Mouse (Mus musculus) lung, embryonic 14.5 days (tissue): ENCODE results near the gene Gm45021. TPM values are rescaled to one million over a fixed set of nuclear protein-coding genes. Genes with fewer than 3 reads are reported as not detected.

Source experiments
- ATAC-seq: fragments of 200-750 bp; cut with Nextera tagmentation; 2 replicates; pipeline ENCODE4 v1.8.0; 2017; ENCODE audit warnings: mild to moderate bottlenecking, moderate TSS enrichment, moderate library complexity; ENCODE audit not compliant: insufficient read depth
- DNase-seq: peaks from one replicate; pipeline ENCODE4 v3.0.0-alpha.2; 2015
- H3K27ac ChIP-seq: fragments of 300-500 bp; sonication (generic); 2 replicates; pipeline ENCODE4 v1.5.1; 2014; ENCODE audit warnings: low read depth, mild to moderate bottlenecking, moderate library complexity
- H3K27me3 ChIP-seq: fragments of 300-500 bp; sonication (generic); 2 replicates; pipeline ENCODE4 v1.6.1; 2014; ENCODE audit warnings: low read length, control low read depth; ENCODE audit not compliant: insufficient read depth
- H3K36me3 ChIP-seq: fragments of 300-500 bp; sonication (generic); 2 replicates; pipeline ENCODE4 v1.6.1; 2014; ENCODE audit warnings: control low read depth; ENCODE audit not compliant: insufficient read depth
- H3K4me1 ChIP-seq: fragments of 300-500 bp; sonication (generic); 2 replicates; pipeline ENCODE4 v1.6.1; 2014; ENCODE audit warnings: antibody characterized with exemption, control low read depth; ENCODE audit not compliant: insufficient read depth
- H3K4me2 ChIP-seq: fragments of 300-500 bp; sonication (generic); 2 replicates; pipeline ENCODE4 v1.6.1; 2014; ENCODE audit warnings: mild to moderate bottlenecking
- H3K4me3 ChIP-seq: fragments of 300-500 bp; sonication (generic); 2 replicates; pipeline ENCODE4 v1.5.1; 2014; ENCODE audit warnings: low read depth, low read length
- H3K9ac ChIP-seq: fragments of 300-500 bp; sonication (generic); 2 replicates; pipeline ENCODE4 v1.6.1; 2014
- H3K9me3 ChIP-seq: fragments of 300-500 bp; sonication (generic); 2 replicates; pipeline ENCODE4 v1.6.1; 2016; ENCODE audit warnings: low read depth, low read length, control low read depth
- CTCF ChIP-seq: IDR thresholded peaks from 2 replicates; pipeline ENCODE4 v1.5.1; 2016; ENCODE audit warnings: antibody characterized with exemption, low read depth
- WGBS: fragments of 180-500 bp; shearing (Covaris S2); extraction: QIAGEN DNeasy Blood & Tissue Kit; methylation state at CpG from one replicate; pipeline ENCODE4 v1.1.7; 2014; 5-methylcytosine and 5-hydroxymethylcytosine counted together
- polyA plus RNA-seq: library from polyadenylated mRNA; unstranded; fragments of >200 nt; fragmentation: Nextera tagmentation; extraction: Ambion mirVana; gene quantifications from 2 replicates; pipeline ENCODE4 v1.2.1, GENCODE M21; 2014

The Gm45021 gene
- polyA plus RNA-seq, 1 experiment from 2014 or later: not detected

DNA sequence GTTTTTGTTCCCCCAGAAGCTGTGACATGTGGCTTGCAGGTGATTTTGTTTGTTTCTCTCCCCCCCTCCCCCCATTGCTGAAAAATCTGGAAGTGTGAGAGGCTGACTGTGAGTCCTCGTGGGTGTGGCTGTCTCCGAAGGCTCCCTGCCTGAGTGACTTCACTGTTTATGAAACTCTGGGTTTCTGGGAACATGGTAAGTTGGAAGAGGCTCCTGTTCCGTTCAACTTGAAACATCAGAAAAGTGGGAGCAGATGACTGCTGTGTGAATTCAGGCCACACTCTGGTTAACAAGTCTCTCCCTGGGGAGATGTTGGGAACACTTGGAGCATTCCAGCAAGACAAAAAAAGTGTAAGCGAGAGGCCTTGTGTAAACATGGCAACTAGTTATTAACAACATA, 42.6 kb upstream of the Gm45021 start:
- Histone ChIP-seq H3K4me1 (peaks cover 5% of the 10 kb centered on the region), H3K9me3 (no peaks in the 10 kb centered on the region), H3K36me3 (no peaks in the 10 kb centered on the region), H3K27ac (no peak overlapping the region), H3K4me3 (no peak overlapping the region), H3K4me2 (no peak overlapping the region), H3K27me3 (no peaks in the 10 kb centered on the region), H3K9ac (no peak overlapping the region)
- 44% methylated on average over 4 of the region's 4 CpGs for WGBS
- DNase-seq (no peak), ATAC-seq (no peak)
- TF ChIP-seq CTCF: no peak

GRCm38 (mm10) chr6:48548314-48548713, 41.1 kb upstream of the Gm45021 start:
- no peak overlapping the region for H3K9ac ChIP-seq
- no peaks in the 10 kb centered on the region for H3K9me3 ChIP-seq
- H3K4me1 ChIP-seq: no peaks in the 10 kb centered on the region
- TF ChIP-seq CTCF: no peak
- WGBS: 81% methylated on average over 6 of the region's 6 CpGs
- no peak overlapping the region for H3K27ac ChIP-seq
- no peaks in the 10 kb centered on the region for H3K36me3 ChIP-seq
- ATAC-seq (no peak), DNase-seq (no peak)
- H3K27me3 ChIP-seq: no peaks in the 10 kb centered on the region
- H3K4me3 ChIP-seq: no peak overlapping the region
- H3K4me2 ChIP-seq: no peak overlapping the region

- Histone ChIP-seq H3K36me3 (no peaks in the 10 kb centered on the region), H3K4me2 (no peak overlapping the region), H3K9ac (no peak overlapping the region), H3K9me3 (no peaks in the 10 kb centered on the region), H3K4me3 (no peak overlapping the region), H3K27me3 (no peaks in the 10 kb centered on the region), H3K27ac (no peak overlapping the region), H3K4me1 (no peaks in the 10 kb centered on the region; the same call in 1 of the 2 replicates)
- no peak for TF ChIP-seq CTCF
- peak; percentile 77 for DNase-seq
- 70% methylated on average over 4 of the region's 4 CpGs for WGBS
- no peak for ATAC-seq
These were observed 36.5 kb upstream of the Gm45021 start for GRCm38 (mm10) chr6:48552918-48553317.

DNA sequence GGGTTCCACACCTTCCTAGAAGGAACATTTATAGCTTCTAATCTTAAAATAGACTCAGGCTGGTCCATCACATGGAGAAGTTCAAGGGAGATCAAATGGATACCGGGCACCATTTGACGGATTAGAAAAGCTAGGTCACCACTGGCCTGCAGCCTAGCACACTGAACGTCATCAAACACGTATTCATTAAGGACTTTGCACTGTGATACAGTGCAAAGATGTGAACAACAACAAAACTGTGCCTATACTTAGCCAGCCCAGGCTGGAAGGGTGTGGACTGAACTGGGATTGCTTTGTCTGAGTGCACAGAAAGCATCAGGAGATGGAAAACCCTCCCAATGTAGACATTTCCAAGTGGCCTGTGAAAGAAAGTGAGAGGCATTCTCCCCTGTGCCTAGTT, 35.6 kb upstream of the Gm45021 start:
- H3K4me2 ChIP-seq: peak overlapping the region; percentile 79
- H3K9me3 ChIP-seq: no peaks in the 10 kb centered on the region
- WGBS: 78% methylated on average over 4 of the region's 4 CpGs
- H3K27me3 ChIP-seq: no peaks in the 10 kb centered on the region
- no peak for ATAC-seq
- no peak for DNase-seq
- peak overlapping the region; percentile 71; the same call in 1 of the 2 replicates for H3K9ac ChIP-seq
- H3K27ac ChIP-seq: peak overlapping the region; percentile 98
- peak overlapping the region; percentile 49 for H3K4me3 ChIP-seq
- H3K36me3 ChIP-seq: no peaks in the 10 kb centered on the region
- H3K4me1 ChIP-seq: no peaks in the 10 kb centered on the region; the same call in 1 of the 2 replicates
- TF ChIP-seq CTCF: no peak

GRCm38 (mm10) chr6:48554280-48555103, 34.9 kb upstream of the Gm45021 start, which contains the start of gene Lrrc61:
Gene Lrrc61, plus strand, starts transcription at chr6:48554796.
- under 1% methylated on average over 39 of the region's 39 CpGs for WGBS
- DNase-seq: peak; percentile 99
- Histone ChIP-seq H3K36me3 (no peaks in the 10 kb centered on the region), H3K9ac (peak within 1 kb of the TSS; percentile 71), H3K27ac (peak within 1 kb of the TSS; percentile 98), H3K4me1 (no peaks in the 10 kb centered on the region; the same call in 1 of the 2 replicates), H3K4me3 (peak within 1 kb of the TSS; percentile 49), H3K4me2 (peak within 1 kb of the TSS; percentile 79), H3K27me3 (no peaks in the 10 kb centered on the region), H3K9me3 (no peaks in the 10 kb centered on the region)
- ATAC-seq: peak; percentile 91
- no peak for TF ChIP-seq CTCF

DNA sequence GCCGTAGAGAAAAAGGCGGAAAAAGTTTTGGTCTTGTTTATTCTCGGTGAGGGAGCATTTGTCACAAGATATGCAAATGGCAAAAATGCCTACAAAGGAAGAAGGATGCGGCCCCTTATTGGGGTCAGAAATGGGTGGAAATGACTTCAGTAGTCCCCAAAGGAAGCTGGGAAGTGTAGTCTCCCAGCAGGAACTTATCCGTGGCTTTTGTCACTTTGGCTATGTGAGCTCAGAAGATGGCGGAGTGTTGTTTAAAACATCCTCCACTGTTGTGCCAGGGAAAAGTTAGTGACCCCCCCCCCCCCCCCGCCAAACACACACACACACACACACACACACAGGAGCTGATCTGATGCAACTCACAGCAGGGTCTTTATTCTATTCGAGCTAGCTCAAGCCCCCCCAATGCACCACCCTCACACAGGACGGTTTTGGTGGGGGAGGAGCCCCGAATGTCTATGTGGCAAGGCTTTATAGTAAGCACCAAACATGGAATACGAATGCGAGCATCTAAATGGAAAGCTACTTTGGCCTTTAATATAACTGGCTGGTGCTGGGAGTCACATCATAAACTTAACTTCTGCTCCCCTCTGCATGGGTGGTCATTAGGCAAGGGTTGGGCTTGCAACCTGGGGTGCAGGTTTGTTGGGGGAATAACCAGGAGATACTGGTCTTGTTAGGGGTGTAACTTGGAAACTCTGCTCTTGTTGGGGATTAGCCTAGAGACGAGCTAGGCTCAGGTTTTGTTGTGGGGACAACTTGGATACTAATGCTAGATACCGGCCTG, 34.1 kb upstream of the Gm45021 start:
- Histone ChIP-seq H3K27me3 (no peaks in the 10 kb centered on the region), H3K27ac (peak overlapping the region; percentile 98), H3K9me3 (no peaks in the 10 kb centered on the region), H3K4me1 (no peaks in the 10 kb centered on the region; the same call in 1 of the 2 replicates), H3K9ac (peak overlapping the region; percentile 71), H3K36me3 (no peaks in the 10 kb centered on the region), H3K4me2 (peak overlapping the region; percentile 79), H3K4me3 (peak overlapping the region; percentile 49)
- ATAC-seq (peak; percentile 89), DNase-seq (peak; percentile 89)
- no peak for TF ChIP-seq CTCF
- 23% methylated on average over 14 of the region's 14 CpGs for WGBS

GRCm38 (mm10) chr6:48555956-48556355, 33.5 kb upstream of the Gm45021 start:
- ATAC-seq: no peak
- H3K4me2 ChIP-seq: no peak overlapping the region
- TF ChIP-seq CTCF: no peak
- no peaks in the 10 kb centered on the region for H3K27me3 ChIP-seq
- H3K9ac ChIP-seq: no peak overlapping the region
- H3K36me3 ChIP-seq: no peaks in the 10 kb centered on the region
- H3K9me3 ChIP-seq: no peaks in the 10 kb centered on the region
- WGBS: 79% methylated on average over 3 of the region's 3 CpGs
- peak overlapping the region; percentile 24; the same call in 1 of the 2 replicates for H3K27ac ChIP-seq
- no peak overlapping the region for H3K4me3 ChIP-seq
- H3K4me1 ChIP-seq: no peaks in the 10 kb centered on the region; the same call in 1 of the 2 replicates
- DNase-seq: no peak
